Mouse (Mus musculus) thymus, adult 2 months (tissue): ENCODE data around the gene Prr7. TPM values are rescaled to one million over a fixed set of nuclear protein-coding genes. Genes with fewer than 3 reads are reported as not detected.
A peak's percentile ranks its signal among the peaks of the same experiment; 100 is the strongest.

Experiments
- DNase-seq: peaks from one replicate; pipeline ENCODE4 v3.0.0; 2021
- H3K27ac ChIP-seq: fragments of 200-500 bp; 2 replicates; pipeline ENCODE4 v1.5.1; 2012; ENCODE audit warnings: low read length, control low read depth; ENCODE audit not compliant: control insufficient read depth, insufficient read depth
- H3K27me3 ChIP-seq: fragments of 200-500 bp; 2 replicates; pipeline ENCODE4 v1.6.1; 2012; ENCODE audit warnings: mild to moderate bottlenecking, low read length, moderate library complexity, mixed read lengths; ENCODE audit not compliant: control insufficient read depth, insufficient read depth
- H3K36me3 ChIP-seq: fragments of 200-500 bp; 2 replicates; pipeline ENCODE4 v1.6.1; 2012; ENCODE audit warnings: mild to moderate bottlenecking, low read length, moderate library complexity; ENCODE audit not compliant: control insufficient read depth, insufficient read depth
- H3K4me1 ChIP-seq: fragments of 200-500 bp; replicated peaks from 2 replicates; pipeline ENCODE4 v1.6.1; 2012; ENCODE audit warnings: low read length; ENCODE audit not compliant: control insufficient read depth, insufficient read depth
- H3K4me3 ChIP-seq: fragments of 200-500 bp; 2 replicates; pipeline ENCODE4 v1.5.1; 2012; ENCODE audit warnings: mild to moderate bottlenecking, low read length, control low read depth, moderate library complexity; ENCODE audit not compliant: control insufficient read depth, insufficient read depth
- CTCF ChIP-seq: fragments of 200-500 bp; IDR thresholded peaks from 2 replicates; pipeline ENCODE4 v1.5.1; 2012; ENCODE audit warnings: mild to moderate bottlenecking, control low read depth, low read length, moderate library complexity, borderline replicate concordance; ENCODE audit not compliant: control insufficient read depth, poor library complexity, insufficient read depth; ENCODE audit errors: extremely low read depth
- POLR2A ChIP-seq: fragments of 200-500 bp; IDR thresholded peaks from 2 replicates; pipeline ENCODE4 v1.6.1; 2012; ENCODE audit warnings: mild to moderate bottlenecking, low read length, control low read depth, moderate library complexity; ENCODE audit not compliant: control insufficient read depth, poor library complexity, insufficient read depth; ENCODE audit errors: extremely low read depth
- WGBS: fragments of 180-500 bp; shearing (Covaris S2); methylation state at CpG from one replicate; pipeline ENCODE4 v1.1.7; 2018; 5-methylcytosine and 5-hydroxymethylcytosine counted together
- polyA plus RNA-seq: library from polyadenylated mRNA; depleted of rRNA; stranded (reverse); fragments of >200 nt; gene quantifications from 2 replicates; pipeline ENCODE4 v1.2.3, GENCODE M21; 2012

The Prr7 gene
- polyA plus RNA-seq, 1 experiment: 33.8 TPM

GRCm38 (mm10) chr13:55471156-55471818 lies 7.2 kb downstream of the Prr7 start:
- H3K4me3 ChIP-seq: peak overlapping the region; percentile 44
- peaks cover 10% of the 10 kb centered on the region; the same call in 1 of the 2 replicates for H3K27me3 ChIP-seq
- H3K36me3 ChIP-seq: no peaks in the 10 kb centered on the region
- TF ChIP-seq CTCF: peak; percentile 99
- no peak for TF ChIP-seq POLR2A
- WGBS: under 1% methylated on average over 54 of the region's 54 CpGs
- H3K27ac ChIP-seq: no peak overlapping the region
- peak; percentile 82 for DNase-seq
- H3K4me1 ChIP-seq: peaks cover 19% of the 10 kb centered on the region

GRCm38 (mm10) chr13:55471819-55472131 lies 7.7 kb downstream of the Prr7 start:
- H3K27me3 ChIP-seq: peaks cover 10% of the 10 kb centered on the region; the same call in 1 of the 2 replicates
- under 1% methylated on average over 31 of the region's 31 CpGs for WGBS
- no peak for TF ChIP-seq POLR2A
- no peaks in the 10 kb centered on the region for H3K36me3 ChIP-seq
- H3K27ac ChIP-seq: no peak overlapping the region
- H3K4me3 ChIP-seq: peak overlapping the region; percentile 44
- DNase-seq: no peak
- H3K4me1 ChIP-seq: peaks cover 19% of the 10 kb centered on the region

GRCm38 (mm10) chr13:55472132-55473022 lies 8.3 kb downstream of the Prr7 start:
- 1% methylated on average over 92 of the region's 103 CpGs for WGBS
- peaks cover 19% of the 10 kb centered on the region for H3K4me1 ChIP-seq
- TF ChIP-seq POLR2A (no peak), CTCF (no peak)
- H3K36me3 ChIP-seq: no peaks in the 10 kb centered on the region
- peak overlapping the region; percentile 44 for H3K4me3 ChIP-seq
- peak; percentile 52 for DNase-seq
- no peak overlapping the region for H3K27ac ChIP-seq
- peaks cover 10% of the 10 kb centered on the region; the same call in 1 of the 2 replicates for H3K27me3 ChIP-seq

- H3K4me1 ChIP-seq: peaks cover 19% of the 10 kb centered on the region
- 32% methylated on average over 18 of the region's 18 CpGs for WGBS
- TF ChIP-seq CTCF (0 out of 2 replicates have a peak, but pooled peaks have one; percentile 9), POLR2A (no peak)
- H3K27me3 ChIP-seq: peaks cover 10% of the 10 kb centered on the region; the same call in 1 of the 2 replicates
- no peak overlapping the region for H3K27ac ChIP-seq
- H3K4me3 ChIP-seq: no peak overlapping the region
- no peaks in the 10 kb centered on the region for H3K36me3 ChIP-seq
- peak; percentile 56 for DNase-seq
Observed at GRCm38 (mm10) chr13:55473076-55473831, 9.2 kb downstream of the Prr7 start.

- WGBS: 65% methylated on average over 11 of the region's 11 CpGs
- peaks cover 24% of the 10 kb centered on the region for H3K4me1 ChIP-seq
- DNase-seq: no peak
- no peak overlapping the region for H3K27ac ChIP-seq
- TF ChIP-seq POLR2A (no peak), CTCF (no peak)
- peaks cover 10% of the 10 kb centered on the region; the same call in 1 of the 2 replicates for H3K27me3 ChIP-seq
- no peak overlapping the region for H3K4me3 ChIP-seq
- no peaks in the 10 kb centered on the region for H3K36me3 ChIP-seq
Observed at GRCm38 (mm10) chr13:55473961-55474360, 9.9 kb downstream of the Prr7 start.

- TF ChIP-seq POLR2A: no peak
- TF ChIP-seq CTCF: no peak
- WGBS: 51% methylated on average over 5 of the region's 5 CpGs
- H3K36me3 ChIP-seq: no peaks in the 10 kb centered on the region
- H3K27me3 ChIP-seq: peaks cover 10% of the 10 kb centered on the region; the same call in 1 of the 2 replicates
- H3K4me1 ChIP-seq: peaks cover 29% of the 10 kb centered on the region
- H3K4me3 ChIP-seq: no peak overlapping the region
- no peak overlapping the region for H3K27ac ChIP-seq
- DNase-seq: no peak
Observed at GRCm38 (mm10) chr13:55474621-55475069, 10.6 kb downstream of the Prr7 start.
